Mouse (Mus musculus) forebrain, embryonic 10.5 days (tissue): ENCODE data around the gene Slc1a1. TPM values are rescaled to one million over a fixed set of nuclear protein-coding genes. Genes with fewer than 3 reads are reported as not detected.

Experiments
- DNase-seq: peaks from one replicate; pipeline ENCODE4 v3.0.0-alpha.2; 2017; ENCODE audit warnings: low spot score; ENCODE audit errors: extremely low spot score
- H3K27ac ChIP-seq: fragments of 300-500 bp; sonication (generic); 2 replicates; pipeline ENCODE4 v1.5.1; 2016; ENCODE audit warnings: mild to moderate bottlenecking
- H3K27me3 ChIP-seq: fragments of 300-500 bp; sonication (generic); 2 replicates; pipeline ENCODE4 v1.6.1; 2016; ENCODE audit warnings: mild to moderate bottlenecking; ENCODE audit not compliant: poor library complexity, severe bottlenecking
- H3K36me3 ChIP-seq: fragments of 300-500 bp; sonication (generic); replicated peaks from 2 replicates; pipeline ENCODE4 v1.6.1; 2016; ENCODE audit warnings: mild to moderate bottlenecking, moderate library complexity
- H3K4me1 ChIP-seq: fragments of 300-500 bp; sonication (generic); 2 replicates; pipeline ENCODE4 v1.6.1; 2016
- H3K4me3 ChIP-seq: fragments of 300-500 bp; sonication (generic); 2 replicates; pipeline ENCODE4 v1.5.1; 2016; ENCODE audit warnings: mild to moderate bottlenecking, moderate library complexity
- H3K9me3 ChIP-seq: fragments of 300-500 bp; sonication (generic); 2 replicates; pipeline ENCODE4 v1.6.1; 2016; ENCODE audit warnings: mild to moderate bottlenecking, moderate library complexity
- WGBS: fragments of 180-500 bp; shearing (Covaris S2); methylation state at CpG from one replicate; pipeline ENCODE4 v1.1.7; 2016; 5-methylcytosine and 5-hydroxymethylcytosine counted together
- polyA plus RNA-seq: library from polyadenylated mRNA; unstranded; fragments of >200 nt; fragmentation: Nextera tagmentation; extraction: Ambion mirVana; gene quantifications from 2 replicates; pipeline ENCODE4 v1.2.1, GENCODE M21; 2016

The Slc1a1 gene
- polyA plus RNA-seq, 1 experiment from 2014 or later: 0.52 TPM

- Histone ChIP-seq H3K4me1 (peaks cover 22% of the 10 kb centered on the region), H3K27me3 (peaks cover 40% of the 10 kb centered on the region)
Measured at GRCm38 (mm10) chr19:28831324-28831723, 3.5 kb upstream of the Slc1a1 start.

DNA sequence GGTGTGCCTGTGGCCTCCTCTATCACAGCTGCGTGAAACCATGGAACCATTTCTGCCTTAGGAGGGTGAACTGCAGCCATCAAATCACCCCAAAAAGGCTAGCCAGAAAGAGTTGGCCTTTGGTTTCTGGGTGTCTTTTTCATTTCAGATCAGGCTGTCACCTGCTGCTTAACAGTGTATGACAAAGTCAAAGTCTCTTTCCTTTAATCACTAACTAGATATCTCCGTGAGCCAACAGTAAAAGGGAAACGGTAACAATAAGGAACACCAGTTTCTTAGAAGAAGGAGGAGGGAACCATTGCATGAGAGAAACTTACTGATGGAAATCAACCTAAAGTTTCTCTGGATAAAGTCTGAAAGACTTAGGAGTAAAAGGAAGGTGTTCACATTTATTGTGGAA is 2.2 kb upstream of the Slc1a1 start:
- WGBS: 90% methylated on average over 3 of the region's 3 CpGs
- no peak overlapping the region for H3K4me3 ChIP-seq
- peaks cover 53% of the 10 kb centered on the region for H3K27me3 ChIP-seq
- H3K36me3 ChIP-seq: no peaks in the 10 kb centered on the region
- H3K9me3 ChIP-seq: no peaks in the 10 kb centered on the region
- no peak overlapping the region for H3K27ac ChIP-seq
- H3K4me1 ChIP-seq: peaks cover 20% of the 10 kb centered on the region
- DNase-seq: no peak

More at GRCm38 (mm10) chr19:28831324-28831723, 3.5 kb upstream of the Slc1a1 start:
- DNase-seq: no peak
- no peaks in the 10 kb centered on the region for H3K36me3 ChIP-seq
- no peak overlapping the region for H3K4me3 ChIP-seq
- H3K27ac ChIP-seq: no peak overlapping the region
- H3K9me3 ChIP-seq: no peaks in the 10 kb centered on the region

DNA sequence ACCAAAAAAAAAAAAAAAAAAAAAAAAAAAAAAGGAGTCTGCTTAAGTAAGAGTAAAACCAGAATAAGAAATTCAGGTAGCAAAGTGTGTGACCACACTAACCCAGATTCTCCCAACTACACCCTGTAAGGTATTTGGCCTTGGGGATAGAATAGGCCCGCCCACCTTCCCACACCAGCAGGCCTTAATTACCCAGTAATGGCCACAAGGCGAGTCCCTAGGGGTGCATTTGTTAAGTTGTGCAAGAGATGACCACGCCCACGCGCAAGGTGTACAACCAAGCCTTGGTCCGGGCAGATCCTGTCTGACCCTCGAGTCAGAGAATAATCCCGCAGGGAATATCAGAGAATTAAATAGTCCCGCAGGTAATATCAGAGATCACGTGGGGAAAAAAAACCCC is 461 bp upstream of the Slc1a1 start:
- WGBS: 7% methylated on average over 10 of the region's 10 CpGs
- no peak overlapping the region for H3K27ac ChIP-seq
- H3K4me3 ChIP-seq: peak overlapping the region; percentile 72
- no peaks in the 10 kb centered on the region for H3K36me3 ChIP-seq
- DNase-seq: no peak
- H3K4me1 ChIP-seq: peaks cover 16% of the 10 kb centered on the region
- H3K9me3 ChIP-seq: no peaks in the 10 kb centered on the region
- H3K27me3 ChIP-seq: peaks cover 53% of the 10 kb centered on the region

GRCm38 (mm10) chr19:28835500-28835864 is 633 bp downstream of the Slc1a1 start:
- Histone ChIP-seq H3K4me1 (peaks cover 21% of the 10 kb centered on the region), H3K9me3 (no peaks in the 10 kb centered on the region), H3K4me3 (peak overlapping the region; percentile 72), H3K36me3 (no peaks in the 10 kb centered on the region), H3K27ac (peak overlapping the region; percentile 58; the same call in 1 of the 2 replicates), H3K27me3 (peaks cover 53% of the 10 kb centered on the region)
- 10% methylated on average over 9 of the region's 9 CpGs for WGBS
- no peak for DNase-seq

DNA sequence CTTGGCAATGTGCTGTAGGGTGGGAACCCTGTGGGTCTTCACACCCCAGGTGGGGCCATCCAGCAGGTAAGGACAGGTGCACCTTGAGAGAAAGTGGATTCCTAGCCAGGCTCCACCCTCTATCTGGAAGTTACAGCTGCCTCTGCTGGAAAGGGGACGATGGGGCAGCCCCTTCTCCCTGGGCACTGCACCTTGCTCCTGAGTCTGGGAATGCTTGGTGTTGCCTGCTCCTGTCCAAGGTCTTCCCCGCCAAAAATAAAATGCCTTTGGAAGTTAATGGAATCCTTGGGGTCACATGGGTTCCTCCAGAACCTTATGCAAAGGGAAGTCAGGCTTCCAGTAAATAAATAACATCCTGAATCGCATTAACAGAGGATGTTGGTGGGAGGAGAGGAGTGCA is 1.3 kb downstream of the Slc1a1 start:
- 71% methylated on average over 3 of the region's 3 CpGs for WGBS
- Histone ChIP-seq H3K27me3 (peaks cover 53% of the 10 kb centered on the region), H3K4me3 (no peak overlapping the region), H3K9me3 (no peaks in the 10 kb centered on the region), H3K27ac (no peak overlapping the region), H3K4me1 (peaks cover 21% of the 10 kb centered on the region), H3K36me3 (no peaks in the 10 kb centered on the region)
- no peak for DNase-seq

GRCm38 (mm10) chr19:28836651-28837410 is 2.0 kb downstream of the Slc1a1 start:
- Histone ChIP-seq H3K9me3 (no peaks in the 10 kb centered on the region), H3K4me1 (peaks cover 21% of the 10 kb centered on the region), H3K36me3 (no peaks in the 10 kb centered on the region), H3K27me3 (peaks cover 53% of the 10 kb centered on the region), H3K4me3 (no peak overlapping the region), H3K27ac (no peak overlapping the region)
- no peak for DNase-seq
- WGBS: 79% methylated on average over 11 of the region's 11 CpGs

DNA sequence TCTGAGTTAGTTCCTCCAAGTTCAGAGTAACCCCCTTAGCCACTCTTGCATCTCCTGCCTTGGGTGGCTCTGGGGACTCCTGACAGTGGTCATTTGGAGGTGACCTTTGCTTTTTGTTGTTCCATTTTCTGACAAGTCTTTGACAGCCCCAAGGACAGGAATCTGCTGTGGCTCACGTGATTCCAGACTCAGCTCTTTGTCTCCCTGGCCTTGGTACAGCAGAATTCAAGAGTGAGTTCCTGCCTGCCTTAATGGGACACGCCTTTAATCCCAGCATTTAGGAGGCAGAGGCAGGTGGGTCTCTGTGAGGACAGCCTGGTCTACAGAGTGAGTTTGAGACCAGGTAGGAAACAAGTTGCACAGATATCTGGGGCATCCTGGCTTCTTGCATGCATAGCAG is 3.9 kb downstream of the Slc1a1 start:
- peaks cover 21% of the 10 kb centered on the region for H3K4me1 ChIP-seq
- no peaks in the 10 kb centered on the region for H3K9me3 ChIP-seq
- WGBS: 80% methylated on average over 2 of the region's 2 CpGs
- H3K4me3 ChIP-seq: no peak overlapping the region
- H3K36me3 ChIP-seq: no peaks in the 10 kb centered on the region
- no peak overlapping the region for H3K27ac ChIP-seq
- DNase-seq: no peak
- peaks cover 39% of the 10 kb centered on the region for H3K27me3 ChIP-seq

DNA sequence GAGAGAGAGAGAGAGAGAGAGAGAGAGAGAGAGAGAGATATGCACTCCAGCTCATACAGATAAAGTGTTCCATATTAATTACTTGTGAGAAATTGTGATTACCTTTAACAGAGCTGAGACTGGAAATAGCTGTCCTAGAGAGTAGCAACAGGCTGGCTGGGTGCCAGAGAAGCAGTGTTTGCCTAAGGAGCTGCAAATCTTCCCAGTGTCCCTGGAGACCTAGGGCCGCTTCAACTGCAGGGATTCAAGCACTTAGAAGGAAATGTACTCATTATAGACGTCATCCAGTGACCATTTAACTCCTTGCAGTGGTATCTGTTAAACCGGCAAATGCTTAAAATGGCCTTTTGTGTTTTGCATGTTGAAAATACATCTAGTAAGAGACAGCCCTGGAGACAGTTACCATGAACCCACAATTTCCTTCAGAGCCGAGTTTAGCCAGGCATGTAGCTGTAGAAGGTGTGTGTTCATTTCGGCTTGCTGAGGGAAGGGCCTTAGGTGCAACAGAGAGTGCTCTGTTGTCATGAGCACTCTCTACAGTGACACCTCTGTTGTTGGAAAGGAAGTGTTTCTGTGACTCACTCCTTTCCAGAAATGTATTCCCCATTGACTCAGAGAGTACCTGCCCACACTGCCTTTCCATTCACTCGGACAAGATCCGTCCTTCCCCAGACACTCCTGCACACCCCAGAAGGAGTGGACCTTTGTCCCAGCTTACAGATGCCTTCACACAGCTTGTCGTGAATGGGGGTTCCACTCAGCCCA is 10.3 kb downstream of the Slc1a1 start:
- 82% methylated on average over 8 of the region's 8 CpGs for WGBS

GRCm38 (mm10) chr19:28850510-28850909 is 15.7 kb downstream of the Slc1a1 start:
- Histone ChIP-seq H3K4me1 (no peaks in the 10 kb centered on the region), H3K9me3 (no peaks in the 10 kb centered on the region), H3K4me3 (no peak overlapping the region), H3K27ac (no peak overlapping the region), H3K27me3 (no peaks in the 10 kb centered on the region), H3K36me3 (no peaks in the 10 kb centered on the region)
- WGBS: 93% methylated on average over 3 of the region's 3 CpGs
- no peak for DNase-seq

More for the DNA sequence above, 10.3 kb downstream of the Slc1a1 start:
- no peak overlapping the region for H3K27ac ChIP-seq
- H3K4me3 ChIP-seq: no peak overlapping the region
- H3K4me1 ChIP-seq: no peaks in the 10 kb centered on the region
- H3K27me3 ChIP-seq: no peaks in the 10 kb centered on the region
- no peak for DNase-seq
- no peaks in the 10 kb centered on the region for H3K9me3 ChIP-seq
- H3K36me3 ChIP-seq: no peaks in the 10 kb centered on the region

DNA sequence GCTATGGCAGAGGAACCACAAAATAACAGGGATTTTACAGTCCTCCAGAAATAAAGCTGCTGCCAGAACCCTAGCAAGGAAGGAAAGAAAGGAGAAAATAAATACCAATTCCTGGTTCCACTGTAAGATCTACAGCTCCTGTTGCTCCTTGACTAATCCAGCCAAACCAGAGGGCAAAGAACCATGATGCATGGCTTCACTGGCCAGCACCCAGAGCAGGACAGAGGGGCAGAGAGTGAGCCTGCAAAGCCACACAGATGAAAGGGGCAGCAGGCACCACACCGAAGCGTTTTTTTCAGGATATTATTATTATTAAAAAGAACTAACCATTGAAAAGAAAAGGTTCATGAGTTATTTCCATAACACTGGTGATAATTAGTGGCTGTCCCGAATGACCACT is 17.2 kb downstream of the Slc1a1 start:
- WGBS: 88% methylated on average over 3 of the region's 3 CpGs
- DNase-seq: no peak

DNA sequence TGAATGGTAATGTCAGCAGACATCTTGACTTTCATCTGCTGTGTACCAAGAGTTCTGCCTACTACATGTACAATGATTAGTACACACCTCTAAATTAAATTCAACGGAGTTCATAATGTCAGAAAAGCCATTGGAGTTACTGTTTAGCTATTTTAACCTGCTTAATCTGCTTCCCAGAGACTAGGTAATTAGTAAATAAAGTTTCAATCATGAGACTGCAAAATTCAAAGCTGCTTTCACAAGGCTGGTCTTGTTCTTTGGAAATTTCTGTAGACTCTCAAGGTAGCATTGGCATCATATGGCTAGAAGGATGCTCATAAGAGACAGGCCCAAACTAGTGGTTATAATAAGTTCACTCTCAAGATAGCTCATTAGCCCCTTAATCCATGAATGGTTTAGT is 20.0 kb downstream of the Slc1a1 start:
- 80% methylated on average over 1 of the region's 1 CpGs for WGBS
- Histone ChIP-seq H3K27me3 (no peaks in the 10 kb centered on the region), H3K36me3 (no peaks in the 10 kb centered on the region), H3K27ac (no peak overlapping the region), H3K4me1 (no peaks in the 10 kb centered on the region), H3K4me3 (no peak overlapping the region), H3K9me3 (no peaks in the 10 kb centered on the region)
- DNase-seq: no peak

More for the DNA sequence above, 17.2 kb downstream of the Slc1a1 start:
- H3K4me3 ChIP-seq: no peak overlapping the region
- H3K4me1 ChIP-seq: no peaks in the 10 kb centered on the region
- H3K9me3 ChIP-seq: no peaks in the 10 kb centered on the region
- no peak overlapping the region for H3K27ac ChIP-seq
- H3K36me3 ChIP-seq: no peaks in the 10 kb centered on the region
- no peaks in the 10 kb centered on the region for H3K27me3 ChIP-seq

GRCm38 (mm10) chr19:28860246-28860645 is 25.4 kb downstream of the Slc1a1 start:
- Histone ChIP-seq H3K9me3 (no peaks in the 10 kb centered on the region), H3K36me3 (no peaks in the 10 kb centered on the region), H3K4me3 (no peak overlapping the region), H3K4me1 (no peaks in the 10 kb centered on the region), H3K27ac (no peak overlapping the region), H3K27me3 (no peaks in the 10 kb centered on the region)
- DNase-seq: no peak
- WGBS: 89% methylated on average over 2 of the region's 2 CpGs

GRCm38 (mm10) chr19:28863626-28864025 is 28.8 kb downstream of the Slc1a1 start:
- DNase-seq: no peak
- H3K9me3 ChIP-seq: no peaks in the 10 kb centered on the region
- no peak overlapping the region for H3K4me3 ChIP-seq
- H3K27me3 ChIP-seq: no peaks in the 10 kb centered on the region
- WGBS: 86% methylated on average over 10 of the region's 10 CpGs
- no peaks in the 10 kb centered on the region for H3K4me1 ChIP-seq
- H3K36me3 ChIP-seq: no peaks in the 10 kb centered on the region
- no peak overlapping the region for H3K27ac ChIP-seq
